Mouse (Mus musculus) G1E (cell line): ENCODE results near the gene Sdhd. TPM values are rescaled to one million over a fixed set of nuclear protein-coding genes. Genes with fewer than 3 reads are reported as not detected.

Experiments used
- ATAC-seq: 2 replicates; pipeline ENCODE4 v1.8.0; 2016; ENCODE audit warnings: mild to moderate bottlenecking; ENCODE audit not compliant: insufficient number of reproducible peaks, poor library complexity, low FRiP score, severe bottlenecking; ENCODE audit errors: extremely low read depth
- DNase-seq: peaks from one replicate; pipeline ENCODE4 v3.0.0; 2012; ENCODE audit warnings: low spot score
- H3K27me3 ChIP-seq: 2 replicates; pipeline ENCODE4 v1.6.1; 2012; ENCODE audit warnings: mild to moderate bottlenecking, low read length, inconsistent platforms; ENCODE audit not compliant: insufficient read depth
- H3K36me3 ChIP-seq: replicated peaks from 2 replicates; pipeline ENCODE3; 2012; ENCODE audit warnings: mild to moderate bottlenecking, inconsistent platforms
- H3K4me1 ChIP-seq: 2 replicates; pipeline ENCODE4 v1.6.1; 2012; ENCODE audit warnings: low read depth, low read length, inconsistent platforms, mixed read lengths; ENCODE audit not compliant: insufficient read depth
- H3K4me3 ChIP-seq: 2 replicates; pipeline ENCODE4 v1.5.1; 2012; ENCODE audit warnings: low read depth, mild to moderate bottlenecking, inconsistent platforms, low read length, moderate library complexity, mixed read lengths
- H3K9me3 ChIP-seq: replicated peaks from 2 replicates; pipeline ENCODE4 v1.6.1; 2012; ENCODE audit warnings: inconsistent platforms
- CTCF ChIP-seq: IDR thresholded peaks from 2 replicates; pipeline ENCODE4 v1.5.1; 2012; ENCODE audit warnings: low read depth, low read length, inconsistent platforms, mixed read lengths
- GATA1 ChIP-seq: IDR thresholded peaks from 2 replicates; pipeline ENCODE4 v1.6.1; 2012; ENCODE audit warnings: borderline replicate concordance, low read length, inconsistent platforms, mixed read lengths
- GATA2 ChIP-seq: IDR thresholded peaks from 2 replicates; pipeline ENCODE4 v1.6.1; 2012; ENCODE audit warnings: low read depth, low read length, inconsistent platforms, borderline replicate concordance
- POLR2AphosphoS5 ChIP-seq: IDR thresholded peaks from 2 replicates; pipeline ENCODE4 v1.6.1; 2012; ENCODE audit warnings: low read depth, low read length, inconsistent platforms; ENCODE audit not compliant: insufficient replicate concordance
- TAL1 ChIP-seq: conservative IDR thresholded peaks from 2 replicates; pipeline ENCODE4 v1.6.1; 2012; ENCODE audit warnings: low read depth, low read length, inconsistent platforms, mixed read lengths
- polyA plus RNA-seq: library from polyadenylated mRNA; stranded (reverse); fragments of >175 nt; gene quantifications from 2 replicates; pipeline ENCODE4 v1.2.3, GENCODE M21; 2012
- total RNA-seq, 2 experiments: library from RNA; stranded (forward) in 1 of 2; stranded (reverse) in 1 of 2; fragments of 200-1000 nt in 1 of 2; fragments of >200 nt in 1 of 2; fragmentation: Nextera tagmentation in 1 of 2; gene quantifications; 2 replicates each; pipeline ENCODE4 v1.2.3; 2014 to 2017

Gene Sdhd
- total and polyA plus RNA-seq, 3 experiments = 45.2 to 267 (median 109) TPM

GRCm38 (mm10) chr9:50617794-50618330 is 14.2 kb upstream of the Sdhd start:
- Histone ChIP-seq H3K27me3 (no peaks in the 10 kb centered on the region), H3K4me1 (peaks cover 34% of the 10 kb centered on the region), H3K36me3 (peaks cover 29% of the 10 kb centered on the region), H3K4me3 (peak overlapping the region; percentile 93), H3K9me3 (no peaks in the 10 kb centered on the region)
- ATAC-seq (no peak), DNase-seq (no peak)
- no peak for TF ChIP-seq GATA1
- no peak for TF ChIP-seq CTCF
- no peak for TF ChIP-seq TAL1
- TF ChIP-seq POLR2AphosphoS5 = no peak
- TF ChIP-seq GATA2 = no peak

- Histone ChIP-seq H3K4me3 (peak within 1 kb of the TSS; percentile 93), H3K9me3 (no peaks in the 10 kb centered on the region), H3K36me3 (peaks cover 36% of the 10 kb centered on the region), H3K4me1 (peaks cover 35% of the 10 kb centered on the region), H3K27me3 (no peaks in the 10 kb centered on the region)
- no peak for TF ChIP-seq POLR2AphosphoS5
- DNase-seq (peak; percentile 69), ATAC-seq (peak; percentile 64)
These were observed 13.4 kb upstream of the Sdhd start, which contains the start of the genes Pih1d2 and Nkapd1 for GRCm38 (mm10) chr9:50616766-50617603. Gene Pih1d2 (plus strand): TSS chr9:50617321. Gene Nkapd1 (minus strand): TSS chr9:50617464.

GRCm38 (mm10) chr9:50616161-50616560 is 12.5 kb upstream of the Sdhd start:
- no peak for TF ChIP-seq GATA2
- no peak for TF ChIP-seq CTCF
- TF ChIP-seq TAL1 = no peak
- no peak for TF ChIP-seq POLR2AphosphoS5
- no peak for TF ChIP-seq GATA1
- DNase-seq (no peak), ATAC-seq (no peak)
- H3K4me1 ChIP-seq = peaks cover 35% of the 10 kb centered on the region
- peaks cover 41% of the 10 kb centered on the region for H3K36me3 ChIP-seq
- peak overlapping the region; percentile 93 for H3K4me3 ChIP-seq
- H3K9me3 ChIP-seq = no peaks in the 10 kb centered on the region
- no peaks in the 10 kb centered on the region for H3K27me3 ChIP-seq

GRCm38 (mm10) chr9:50612115-50612514 is 8.5 kb upstream of the Sdhd start:
- ATAC-seq (no peak), DNase-seq (no peak)
- no peaks in the 10 kb centered on the region for H3K9me3 ChIP-seq
- H3K4me1 ChIP-seq = peaks cover 27% of the 10 kb centered on the region
- TF ChIP-seq CTCF (no peak), TAL1 (no peak), GATA1 (no peak), POLR2AphosphoS5 (no peak), GATA2 (no peak)
- H3K27me3 ChIP-seq = no peaks in the 10 kb centered on the region
- H3K36me3 ChIP-seq = peaks cover 76% of the 10 kb centered on the region
- no peak overlapping the region for H3K4me3 ChIP-seq

GRCm38 (mm10) chr9:50604338-50604737 is 726 bp upstream of the Sdhd start:
- no peak for TF ChIP-seq GATA1
- no peak for TF ChIP-seq POLR2AphosphoS5
- TF ChIP-seq CTCF = no peak
- TF ChIP-seq GATA2 = no peak
- no peak for TF ChIP-seq TAL1
- peak; percentile 10 for DNase-seq
- H3K4me1 ChIP-seq = peaks cover 34% of the 10 kb centered on the region
- H3K36me3 ChIP-seq = peaks cover 52% of the 10 kb centered on the region
- no peaks in the 10 kb centered on the region for H3K27me3 ChIP-seq
- ATAC-seq = no peak
- peak overlapping the region; percentile 97 for H3K4me3 ChIP-seq
- H3K9me3 ChIP-seq = no peaks in the 10 kb centered on the region

- Histone ChIP-seq H3K36me3 (peaks cover 52% of the 10 kb centered on the region), H3K27me3 (no peaks in the 10 kb centered on the region), H3K9me3 (no peaks in the 10 kb centered on the region), H3K4me3 (peak overlapping the region; percentile 97), H3K4me1 (peaks cover 34% of the 10 kb centered on the region)
- no peak for DNase-seq
- TF ChIP-seq TAL1 (no peak), GATA1 (no peak), POLR2AphosphoS5 (no peak), CTCF (no peak), GATA2 (no peak)
- no peak for ATAC-seq
These were observed 349 bp upstream of the Sdhd start for GRCm38 (mm10) chr9:50603998-50604324.
